In the genomic region with DNA sequence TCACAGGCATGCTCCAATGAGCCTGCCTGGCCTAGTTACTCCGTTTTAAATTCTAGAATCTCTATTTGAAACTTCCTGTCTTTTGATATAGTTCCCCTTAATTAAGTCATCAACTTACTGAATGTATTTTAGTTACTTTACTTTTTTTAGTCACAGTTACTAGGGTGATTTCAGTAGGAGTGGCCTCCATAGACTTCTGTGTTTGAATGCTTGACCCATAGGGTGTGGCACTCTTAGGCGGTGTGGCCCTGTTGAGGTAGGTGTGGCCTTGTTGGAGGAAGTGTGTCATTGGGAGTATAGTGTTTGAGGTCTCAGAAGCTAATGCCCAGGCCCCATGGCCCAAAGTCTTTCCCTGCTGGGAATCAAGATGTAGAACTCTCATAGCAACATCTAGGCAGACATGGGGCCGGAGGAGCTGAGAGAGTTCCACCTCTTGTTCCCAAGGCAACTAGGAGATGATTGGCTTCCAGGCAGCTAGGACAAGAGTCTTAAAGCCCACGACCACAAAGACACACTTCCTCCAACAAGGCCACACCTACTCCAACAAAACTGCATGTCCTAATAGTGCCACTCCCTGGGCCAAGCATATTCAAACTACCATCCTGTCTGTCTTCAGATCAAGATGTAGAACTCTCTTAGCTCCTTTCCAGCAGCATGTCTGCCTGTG, we compare ENCODE assay signal across 13 mouse cellular contexts. TPM values are rescaled to one million over a fixed set of nuclear protein-coding genes. Genes with fewer than 3 reads are reported as not detected.
DNase-seq lines count a peak whose midpoint lies in the region; ATAC-seq lines count a peak whose summit lies in the region.
"Had no signal": no experiment of that assay in that cellular context is flagged by ENCODE, and none has a peak within 500 bp of the region (broad histone marks: within the 10 kb centered on the region; RNA-seq: fewer than 3 reads in every experiment).

No protein-coding gene starts in this region.

- peak; percentile 56 for ATAC-seq in CD4-positive, CD25-positive, alpha-beta regulatory T cell, adult 4 months
- peak; percentile 90 for ATAC-seq in liver, embryonic 12.5 days
- ATAC-seq: midbrain, embryonic 13.5 days had no signal

- H3K4me2 ChIP-seq in liver, embryonic 12.5 days = no peak overlapping the region
- H3K4me2 ChIP-seq: embryonic facial prominence, embryonic 15.5 days; heart, embryonic 15.5 days; midbrain, embryonic 13.5 days had no signal

- H3K4me3 ChIP-seq in liver, embryonic 12.5 days = no peak overlapping the region
- H3K4me3 ChIP-seq: embryonic facial prominence, embryonic 15.5 days; heart, embryonic 15.5 days; midbrain, embryonic 13.5 days had no signal

- H3K4me1 ChIP-seq in liver, embryonic 12.5 days = peaks cover 9% of the 10 kb centered on the region
- H3K4me1 ChIP-seq: embryonic facial prominence, embryonic 15.5 days; heart, embryonic 15.5 days; midbrain, embryonic 13.5 days had no signal

- H3K9me3 ChIP-seq in liver, embryonic 12.5 days (replicated peaks) = peaks cover 6% of the 10 kb centered on the region; the same call in 1 of the 2 replicates
- H3K9me3 ChIP-seq: embryonic facial prominence, embryonic 15.5 days; heart, embryonic 15.5 days had no signal

- no peak overlapping the region for H3K27ac ChIP-seq in liver, embryonic 12.5 days
- H3K27ac ChIP-seq: embryonic facial prominence, embryonic 15.5 days; heart, embryonic 15.5 days; midbrain, embryonic 13.5 days had no signal

- peaks cover 24% of the 10 kb centered on the region for H3K36me3 ChIP-seq in liver, embryonic 12.5 days
- H3K36me3 ChIP-seq: embryonic facial prominence, embryonic 15.5 days had no signal

- 44% methylated on average over 4 of the region's 4 CpGs for WGBS in liver, embryonic 12.5 days (ENCODE audit: insufficient replicate concordance)

- no peaks in the 10 kb centered on the region for H3K27me3 ChIP-seq in liver, embryonic 12.5 days (replicated peaks)
- H3K27me3 ChIP-seq: embryonic facial prominence, embryonic 15.5 days; heart, embryonic 15.5 days; midbrain, embryonic 13.5 days had no signal

- no peak overlapping the region for H3K9ac ChIP-seq in liver, embryonic 12.5 days
- H3K9ac ChIP-seq: embryonic facial prominence, embryonic 15.5 days; heart, embryonic 15.5 days; midbrain, embryonic 13.5 days had no signal

- peak; percentile 92 for DNase-seq in R1 (ENCODE audit: low read depth, low spot score)
- DNase-seq in natural killer cell, adult 2 months (ENCODE audit: low spot score in 2 of 2) = peak; percentile 43 to 64
- no peak for DNase-seq in cerebellum, adult 11 months
- no peak for DNase-seq in ovary, postnatal 36 days (ENCODE audit: low spot score)
- no peak for DNase-seq in frontal cortex, postnatal 10 days (ENCODE audit: low spot score in 2 of 2)
- DNase-seq: cerebellum, adult 8-10 months; kidney, adult 8-10 months; thymus, adult 2 months had no signal

RNA-seq across cellular contexts. Expression of a gene that starts 11.7 kb away (rescaled TPM):
- polyA plus RNA-seq in CD4-positive, CD25-positive, alpha-beta regulatory T cell, adult 4 months (2017; shearing (Covaris generic)) = 10 to 100 TPM; 15.8 to 19.4 TPM
- 17.3 and 21.3 TPM in 2 replicates for polyA plus RNA-seq in liver, embryonic 12.5 days (2016; fragmentation: Nextera tagmentation; extraction: Ambion mirVana)

RNA-seq across cellular contexts. Expression of a gene that starts 11.8 kb away (rescaled TPM):
- 10 to 100 TPM; 21.9 to 27.0 TPM for polyA plus RNA-seq in CD4-positive, CD25-positive, alpha-beta regulatory T cell, adult 4 months (2017; shearing (Covaris generic))
- polyA plus RNA-seq in liver, embryonic 12.5 days (2016; fragmentation: Nextera tagmentation; extraction: Ambion mirVana) = 19.5 and 20.6 TPM in 2 replicates

RNA-seq across cellular contexts. Expression of a gene that starts 27.8 kb away (rescaled TPM):
- 10 to 100 TPM; 40.5 to 51.1 TPM for polyA plus RNA-seq in CD4-positive, CD25-positive, alpha-beta regulatory T cell, adult 4 months (2017; shearing (Covaris generic))
- polyA plus RNA-seq in liver, embryonic 12.5 days (2016; fragmentation: Nextera tagmentation; extraction: Ambion mirVana) = 27.1 and 29.1 TPM in 2 replicates

Comparison
In these comparisons a context has a peak if more than half of its experiments do, and no peak if none do; other contexts are left out.
1. DNase-seq: peak in R1 (single experiment) and natural killer cell, adult 2 months (2 of 2); none in cerebellum, adult 11 months (single experiment), ovary, postnatal 36 days (single experiment) and frontal cortex, postnatal 10 days (0 of 2).